Comparison of ENCODE assay signal across 8 mouse cellular contexts in genomic region chr15:78587050-78587994, GRCm38 (mm10). TPM values are rescaled to one million over a fixed set of nuclear protein-coding genes. Genes with fewer than 3 reads are reported as not detected.
DNase-seq lines count a peak whose midpoint lies in the region; ATAC-seq lines count a peak whose summit lies in the region.

No protein-coding gene starts in this region.

- no peak overlapping the region for H3K9ac ChIP-seq in hindbrain, embryonic 15.5 days

- H3K27me3 ChIP-seq in hindbrain, embryonic 15.5 days: no peaks in the 10 kb centered on the region

- no peaks in the 10 kb centered on the region for H3K36me3 ChIP-seq in hindbrain, embryonic 15.5 days

- H3K9me3 ChIP-seq in hindbrain, embryonic 15.5 days: no peaks in the 10 kb centered on the region

- H3K4me3 ChIP-seq in hindbrain, embryonic 15.5 days: no peak overlapping the region

- WGBS in hindbrain, embryonic 15.5 days: 47% methylated on average over 18 of the region's 18 CpGs

- peak; percentile 78 for ATAC-seq in hindbrain, embryonic 15.5 days (ENCODE audit: low FRiP score, low read depth)

- peaks cover 4% of the 10 kb centered on the region for H3K4me1 ChIP-seq in hindbrain, embryonic 15.5 days (replicated peaks)

- peak overlapping the region; percentile 40; the same call in 1 of the 2 replicates for H3K27ac ChIP-seq in hindbrain, embryonic 15.5 days (replicated peaks)

- H3K4me2 ChIP-seq in hindbrain, embryonic 15.5 days: no peak overlapping the region

- DNase-seq in Muller cell, postnatal 12 days (ENCODE audit: inconsistent ontology term): peak; percentile 59
- peak; percentile 91 to 92 for DNase-seq in cerebellum, postnatal 10 days
- peak; percentile 84 to 90 for DNase-seq in frontal cortex, postnatal 25 days (ENCODE audit: low spot score in 2 of 2)
- DNase-seq in layer of hippocampus, postnatal 25 days (ENCODE audit: extremely low spot score in 1 of 2, low spot score in 1 of 2): peak; percentile 88 to 98
- peak; percentile 83 for DNase-seq in lung, postnatal 25 days (ENCODE audit: low spot score)
- peak; percentile 93 for DNase-seq in retina, embryonic 14.5 days (ENCODE audit: low spot score)
- DNase-seq in urinary bladder, adult 18-20 months (ENCODE audit: low spot score in 2 of 2): peak; percentile 48 to 72

RNA-seq across cellular contexts. Expression of gene Cyth4, which starts 9.5 kb away (rescaled TPM):
- polyA plus RNA-seq in hindbrain, embryonic 15.5 days (2015; fragmentation: Nextera tagmentation; extraction: Ambion mirVana): 6.7 and 7.0 TPM in 2 replicates
- 10 to 100 TPM; 18.9 to 24.7 TPM for total RNA-seq in layer of hippocampus, postnatal 25 days (2021)

RNA-seq across cellular contexts. Expression of gene Rac2, which starts 14.7 kb away (rescaled TPM):
- 5.4 and 5.6 TPM in 2 replicates for polyA plus RNA-seq in hindbrain, embryonic 15.5 days (2015; fragmentation: Nextera tagmentation; extraction: Ambion mirVana)
- total RNA-seq in layer of hippocampus, postnatal 25 days (2021): 1 to 10 TPM; 1.6 to 1.9 TPM

RNA-seq across cellular contexts. Expression of gene Sstr3, which starts 42.8 kb away (rescaled TPM):
- polyA plus RNA-seq in hindbrain, embryonic 15.5 days (2015; fragmentation: Nextera tagmentation; extraction: Ambion mirVana): 0.61 and 0.71 TPM in 2 replicates
- total RNA-seq in layer of hippocampus, postnatal 25 days (2021): 10 to 100 TPM; 22.9 to 27.2 TPM

RNA-seq across cellular contexts. Expression of gene C1qtnf6, which starts 56.1 kb away (rescaled TPM):
- 8.3 and 9.1 TPM in 2 replicates for polyA plus RNA-seq in hindbrain, embryonic 15.5 days (2015; fragmentation: Nextera tagmentation; extraction: Ambion mirVana)
- total RNA-seq in layer of hippocampus, postnatal 25 days (2021): 1 to 10 TPM; 5.3 to 5.6 TPM
